ENCODE assay signal across 22 mouse cellular contexts in the genomic region with DNA sequence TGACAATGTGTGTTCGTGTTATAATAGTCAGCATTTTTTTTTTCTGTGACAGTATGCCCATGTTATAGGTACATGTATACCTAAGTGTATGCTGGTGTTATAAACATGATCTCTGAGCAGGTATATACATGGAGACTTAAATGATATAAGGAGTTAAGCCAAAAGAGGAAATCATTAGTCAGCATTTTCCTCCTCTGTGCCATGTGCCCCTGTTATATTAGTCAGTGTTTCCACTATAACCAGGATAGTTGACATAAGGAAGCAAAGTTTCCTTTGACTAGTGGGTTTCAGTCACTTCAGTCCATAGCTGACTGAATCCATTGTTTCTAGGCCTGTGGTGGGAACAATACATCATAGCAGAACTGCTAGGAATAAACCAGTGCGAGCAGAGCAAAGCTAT.
"Had no signal": no experiment of that assay in that cellular context is flagged by ENCODE, and none has a peak within 500 bp of the region (broad histone marks: within the 10 kb centered on the region; RNA-seq: fewer than 3 reads in every experiment).

No protein-coding gene starts in this region.

- H3K4me2 ChIP-seq: heart, embryonic 13.5 days; heart, embryonic 15.5 days; hindbrain, embryonic 13.5 days; hindbrain, embryonic 15.5 days; kidney, embryonic 15.5 days; limb, embryonic 13.5 days; limb, embryonic 15.5 days; liver, embryonic 12.5 days had no signal

- ATAC-seq: hindbrain, postnatal 0 days; intestine, embryonic 16.5 days; liver, embryonic 12.5 days had no signal

- H3K4me1 ChIP-seq: liver, embryonic 12.5 days had no signal

- DNase-seq: gastrocnemius, postnatal 14 days; gastrocnemius, postnatal 36 days; heart, adult 2 months; heart, postnatal 10 days; kidney, adult 11 months; kidney, adult 2 months; kidney, adult 9 months; kidney, postnatal 14 days; kidney, postnatal 36 days; left cerebral cortex, postnatal 4 days had no signal

- H3K9me3 ChIP-seq: heart, embryonic 13.5 days; heart, embryonic 15.5 days; hindbrain, embryonic 13.5 days; hindbrain, embryonic 15.5 days; kidney, embryonic 15.5 days; limb, embryonic 15.5 days; liver, embryonic 12.5 days had no signal

- H3K36me3 ChIP-seq: heart, embryonic 15.5 days; hindbrain, embryonic 13.5 days; hindbrain, embryonic 15.5 days; limb, embryonic 15.5 days had no signal

- H3K27ac ChIP-seq: heart, adult 2 months; heart, embryonic 13.5 days; heart, embryonic 15.5 days; hindbrain, embryonic 13.5 days; hindbrain, embryonic 15.5 days; hindbrain, postnatal 0 days; kidney, embryonic 15.5 days; kidney, postnatal 0 days; limb, embryonic 13.5 days; limb, embryonic 15.5 days; liver, embryonic 12.5 days; liver, embryonic 14.5 days had no signal

- H3K27me3 ChIP-seq: heart, embryonic 13.5 days; heart, embryonic 15.5 days; hindbrain, embryonic 13.5 days; hindbrain, embryonic 15.5 days; kidney, embryonic 15.5 days; limb, embryonic 13.5 days; limb, embryonic 15.5 days; liver, embryonic 12.5 days had no signal

- H3K4me3 ChIP-seq: heart, adult 2 months; heart, embryonic 13.5 days; heart, embryonic 15.5 days; hindbrain, embryonic 13.5 days; hindbrain, embryonic 15.5 days; kidney, embryonic 15.5 days; limb, embryonic 13.5 days; limb, embryonic 15.5 days; liver, embryonic 12.5 days had no signal

- H3K9ac ChIP-seq: heart, embryonic 13.5 days; heart, embryonic 15.5 days; hindbrain, embryonic 13.5 days; hindbrain, embryonic 15.5 days; kidney, embryonic 15.5 days; limb, embryonic 13.5 days; limb, embryonic 15.5 days; liver, embryonic 12.5 days; liver, embryonic 14.5 days had no signal
